Mouse (Mus musculus) liver, postnatal 0 days (tissue): Measurements from ENCODE around the gene Siah2.

Experiments used
- CTCF ChIP-seq: sonication (generic); IDR thresholded peaks from 2 replicates; pipeline ENCODE4 v1.5.1; 2016; ENCODE audit warnings: antibody characterized with exemption, low read depth
- EP300 ChIP-seq: IDR thresholded peaks from 2 replicates; pipeline ENCODE4 v1.6.1; 2016; ENCODE audit warnings: antibody characterized with exemption, low read depth, mild to moderate bottlenecking

DNA sequence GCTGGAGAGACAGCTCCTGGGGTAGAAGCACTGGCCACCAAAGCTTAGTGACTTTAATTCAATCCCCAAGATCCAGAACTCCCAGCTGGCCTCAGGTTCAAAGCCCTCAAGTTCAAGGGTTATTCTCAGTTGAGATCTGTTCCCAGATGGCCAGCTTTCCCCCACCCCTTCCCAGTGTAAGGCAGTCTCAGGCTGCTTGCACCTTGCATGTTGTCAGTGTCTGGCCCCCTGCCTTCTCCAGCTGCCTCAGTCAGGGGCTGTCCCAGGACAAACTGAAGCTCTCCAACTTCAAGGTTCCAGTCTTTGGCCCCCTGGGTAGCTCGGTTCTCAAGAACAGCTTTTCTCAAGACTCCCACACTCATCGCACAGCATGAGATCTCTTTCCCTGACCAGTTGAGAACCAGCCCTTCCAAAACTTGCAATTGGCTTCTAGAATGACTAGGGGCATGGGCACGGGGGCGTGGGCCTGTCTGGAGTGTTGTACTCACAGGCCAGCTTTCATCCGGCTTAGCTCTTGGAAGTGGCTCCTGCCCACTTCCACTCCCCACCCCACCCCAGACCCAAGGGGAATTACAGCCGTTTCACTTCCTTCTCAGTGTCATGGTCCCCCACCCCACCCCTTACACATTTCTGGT lies 20.5 kb downstream of the Siah2 start:
- TF ChIP-seq CTCF (no peak), EP300 (no peak)
